Mouse (Mus musculus): ENCODE results near the gene Prkrip1. TPM values are rescaled to one million over a fixed set of nuclear protein-coding genes. Genes with fewer than 3 reads are reported as not detected.
"Not testable (repeated sequence)": the region's sequence is repeated elsewhere in the genome, so short reads cannot be mapped to it uniquely, and the experiment has no call there.

Prkrip1 gene
- total RNA-seq, 2 experiments from 2014 or later: 38.7 to 48.9 TPM

- DNase-seq (ENCODE audit: low spot score in 2 of 2): no peak
Observed at GRCm38 (mm10) chr5:136165246-136165645, 33.5 kb downstream of the Prkrip1 start.

- no peak for DNase-seq (ENCODE audit: low spot score in 2 of 2)
Observed at GRCm38 (mm10) chr5:136163807-136164474, 34.8 kb downstream of the Prkrip1 start.

- not testable (repeated sequence) for DNase-seq (ENCODE audit: low spot score in 2 of 2)
Observed at GRCm38 (mm10) chr5:136160084-136160483, 38.7 kb downstream of the Prkrip1 start.

- no peak for DNase-seq (ENCODE audit: low spot score in 2 of 2)
Observed at GRCm38 (mm10) chr5:136155399-136155798, 43.4 kb downstream of the Prkrip1 start.

GRCm38 (mm10) chr5:136152365-136152764 is 46.4 kb downstream of the Prkrip1 start:
- DNase-seq (ENCODE audit: low spot score in 2 of 2): no peak

- not testable (repeated sequence) for DNase-seq (ENCODE audit: low spot score in 2 of 2)
Observed at GRCm38 (mm10) chr5:136149134-136149576, 49.6 kb downstream of the Prkrip1 start.

GRCm38 (mm10) chr5:136147704-136148103 is 51.1 kb downstream of the Prkrip1 start:
- DNase-seq (ENCODE audit: low spot score in 2 of 2): no peak

- no peak for DNase-seq (ENCODE audit: low spot score in 2 of 2)
Observed at GRCm38 (mm10) chr5:136146936-136147335, 51.8 kb downstream of the Prkrip1 start.

GRCm38 (mm10) chr5:136144606-136145430 is 53.9 kb downstream of the Prkrip1 start:
- no peak for DNase-seq (ENCODE audit: low spot score in 2 of 2)

- DNase-seq (ENCODE audit: low spot score in 2 of 2): no peak
Observed at GRCm38 (mm10) chr5:136143161-136143755, 55.5 kb downstream of the Prkrip1 start.

GRCm38 (mm10) chr5:136142746-136143145 is 56.0 kb downstream of the Prkrip1 start:
- DNase-seq (ENCODE audit: low spot score in 2 of 2): no peak

- no peak for DNase-seq (ENCODE audit: low spot score in 2 of 2)
Observed at GRCm38 (mm10) chr5:136140057-136140482, 58.7 kb downstream of the Prkrip1 start.

- DNase-seq (ENCODE audit: low spot score in 2 of 2): no peak
Observed at GRCm38 (mm10) chr5:136139393-136139792, 59.4 kb downstream of the Prkrip1 start.

GRCm38 (mm10) chr5:136137658-136138274 is 61.0 kb downstream of the Prkrip1 start:
- peak; percentile 37 to 54 for DNase-seq (ENCODE audit: low spot score in 2 of 2)

GRCm38 (mm10) chr5:136136292-136136990 is 62.3 kb downstream of the Prkrip1 start:
- DNase-seq (ENCODE audit: low spot score in 2 of 2): no peak

- DNase-seq (ENCODE audit: low spot score in 2 of 2): peak; percentile 89 to 93
Observed at GRCm38 (mm10) chr5:136135571-136136291, 63.0 kb downstream of the Prkrip1 start, which contains the start of the genes Lrwd1 and Alkbh4. TSS of gene Lrwd1 (minus strand) at chr5:136136074. TSS of gene Alkbh4 (plus strand) at chr5:136136146.

All from adrenal gland, adult 18-20 months (tissue).